Mouse (Mus musculus): ENCODE measurements around the gene Plbd2.

DNA sequence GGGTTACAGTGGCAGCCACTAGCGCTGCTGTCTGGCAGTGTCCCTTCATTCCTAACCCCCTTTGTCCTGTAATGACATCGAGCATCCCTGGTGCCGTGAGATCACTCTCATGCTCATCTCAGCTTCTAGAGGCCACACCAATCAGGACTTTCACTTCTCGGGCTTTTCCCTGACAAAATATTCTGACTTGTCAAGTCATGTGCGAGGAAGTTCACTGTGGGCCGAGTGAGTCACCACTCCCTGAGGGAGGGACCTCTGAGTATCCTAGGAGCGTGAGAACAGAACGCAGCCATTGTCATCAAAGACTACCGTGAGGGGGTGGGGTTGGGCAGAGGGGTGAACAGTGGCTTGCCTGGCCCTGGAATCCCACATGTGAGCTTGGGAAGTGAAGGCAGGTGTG lies 14.1 kb upstream of the Plbd2 start:
- TF ChIP-seq CTCF (IDR thresholded peaks at IDR 0.05; ENCODE audit: control insufficient read depth, insufficient read depth, insufficient read length): no peak
- TF ChIP-seq USF1 (IDR thresholded peaks at IDR 0.05; ENCODE audit: low read depth): no peak

Data from C2C12 (cell line).